Mouse (Mus musculus) heart, postnatal 0 days (tissue): ENCODE measurements at regions not wholly inside any gene's neighbourhood (a gene's known extent, or its start where the extent isn't known, plus 50 kb on each side); places are given as distances from the start of the nearest gene placed in this dataset.

Experiments
- CTCF ChIP-seq: IDR thresholded peaks from 2 replicates; pipeline ENCODE4 v1.5.1; 2016; ENCODE audit warnings: antibody characterized with exemption, control low read depth, low read depth
- EP300 ChIP-seq: IDR thresholded peaks from 2 replicates; pipeline ENCODE4 v1.6.1; 2016; ENCODE audit warnings: antibody characterized with exemption, low read depth

DNA sequence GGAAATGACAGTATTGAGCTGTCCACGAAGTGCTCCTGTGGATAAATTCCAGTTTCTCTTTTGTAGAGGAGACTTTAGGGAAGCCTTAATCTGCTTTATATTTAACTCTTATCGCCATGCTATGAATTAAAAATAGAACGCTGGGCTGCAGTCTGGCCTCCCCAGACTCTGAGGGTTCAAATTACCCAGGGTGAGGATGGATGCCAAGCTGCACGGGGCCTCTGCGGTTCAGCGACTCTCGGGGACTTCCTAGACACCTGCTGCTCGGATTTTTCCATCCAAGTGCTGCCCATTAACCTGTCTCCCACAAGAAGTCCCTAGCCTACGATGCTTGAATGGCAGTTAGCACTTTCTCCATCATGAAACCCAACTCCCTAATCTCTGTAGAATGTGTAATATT, 189.3 kb upstream of the Jade1 start:
- no peak for TF ChIP-seq CTCF
- TF ChIP-seq EP300: no peak
